Mouse (Mus musculus) stomach, postnatal 0 days (tissue): ENCODE data around the gene Ggt1. TPM values are rescaled to one million over a fixed set of nuclear protein-coding genes. Genes with fewer than 3 reads are reported as not detected.

Source experiments
- ATAC-seq: fragments of 200-750 bp; cut with Nextera tagmentation; 2 replicates; pipeline ENCODE4 v1.8.0; 2017; ENCODE audit not compliant: low FRiP score, low TSS enrichment
- DNase-seq: peaks from one replicate; pipeline ENCODE4 v3.0.0-alpha.2; 2016; ENCODE audit warnings: low spot score
- H3K27ac ChIP-seq: fragments of 300-500 bp; sonication (generic); replicated peaks from 2 replicates; pipeline ENCODE4 v1.5.1; 2014; ENCODE audit warnings: mild to moderate bottlenecking, control low read depth
- H3K27me3 ChIP-seq: fragments of 300-500 bp; sonication (generic); 2 replicates; pipeline ENCODE4 v1.6.1; 2014; ENCODE audit warnings: low read length; ENCODE audit not compliant: control insufficient read depth, insufficient read depth
- H3K36me3 ChIP-seq: fragments of 300-500 bp; sonication (generic); 2 replicates; pipeline ENCODE4 v1.6.1; 2014; ENCODE audit warnings: low read length, mixed read lengths; ENCODE audit not compliant: control insufficient read depth, insufficient read depth
- H3K4me1 ChIP-seq: fragments of 300-500 bp; sonication (generic); replicated peaks from 2 replicates; pipeline ENCODE4 v1.6.1; 2014; ENCODE audit warnings: antibody characterized with exemption; ENCODE audit not compliant: control insufficient read depth, insufficient read depth
- H3K4me2 ChIP-seq: fragments of 300-500 bp; sonication (generic); replicated peaks from 2 replicates; pipeline ENCODE4 v1.6.1; 2014; ENCODE audit warnings: low read depth, mild to moderate bottlenecking, control low read depth, moderate library complexity
- H3K4me3 ChIP-seq: fragments of 300-500 bp; sonication (generic); 2 replicates; pipeline ENCODE4 v1.5.1; 2014; ENCODE audit warnings: low read depth, low read length, control low read depth
- H3K9ac ChIP-seq: fragments of 300-500 bp; sonication (generic); 2 replicates; pipeline ENCODE4 v1.6.1; 2014; ENCODE audit warnings: mild to moderate bottlenecking, low read length, control low read depth, mixed read lengths
- H3K9me3 ChIP-seq: fragments of 300-500 bp; sonication (generic); 2 replicates; pipeline ENCODE4 v1.6.1; 2016; ENCODE audit warnings: low read length; ENCODE audit not compliant: control insufficient read depth
- CTCF ChIP-seq: IDR thresholded peaks from 2 replicates; pipeline ENCODE4 v1.5.1; 2016; ENCODE audit warnings: antibody characterized with exemption, low read depth, mild to moderate bottlenecking, moderate library complexity
- EP300 ChIP-seq: optimal IDR thresholded peaks from 2 replicates; pipeline ENCODE3; 2016; ENCODE audit warnings: antibody characterized with exemption
- WGBS: fragments of 180-500 bp; shearing (Covaris S2); extraction: QIAGEN DNeasy Blood & Tissue Kit; methylation state at CpG from one replicate; pipeline ENCODE4 v1.1.7; 2014; 5-methylcytosine and 5-hydroxymethylcytosine counted together
- polyA plus RNA-seq: library from polyadenylated mRNA; unstranded; fragments of >200 nt; fragmentation: Nextera tagmentation; extraction: Ambion mirVana; gene quantifications from 2 replicates; pipeline ENCODE4 v1.2.1, GENCODE M21; 2015

Ggt1 gene
- polyA plus RNA-seq, 1 experiment from 2014 or later, result 1.9 TPM

GRCm38 (mm10) chr10:75515216-75516037 lies 46.0 kb upstream of the Ggt1 start:
- ATAC-seq (no peak), DNase-seq (no peak)
- WGBS, result 74% methylated on average over 4 of the region's 4 CpGs
- peaks cover 11% of the 10 kb centered on the region for H3K36me3 ChIP-seq
- H3K27ac ChIP-seq, result no peak overlapping the region
- H3K4me2 ChIP-seq, result peak overlapping the region; percentile 90
- TF ChIP-seq EP300 (no peak), CTCF (no peak)
- H3K27me3 ChIP-seq, result no peaks in the 10 kb centered on the region
- no peaks in the 10 kb centered on the region for H3K9me3 ChIP-seq
- H3K4me1 ChIP-seq, result no peaks in the 10 kb centered on the region; the same call in 1 of the 2 replicates
- H3K9ac ChIP-seq, result peak overlapping the region; percentile 89; the same call in 1 of the 2 replicates
- no peak overlapping the region for H3K4me3 ChIP-seq

GRCm38 (mm10) chr10:75516038-75516723 lies 45.2 kb upstream of the Ggt1 start:
- H3K27me3 ChIP-seq, result no peaks in the 10 kb centered on the region
- H3K4me2 ChIP-seq, result peak overlapping the region; percentile 90
- peak overlapping the region; percentile 99 for H3K27ac ChIP-seq
- TF ChIP-seq CTCF, result no peak
- TF ChIP-seq EP300, result no peak
- WGBS, result 22% methylated on average over 8 of the region's 8 CpGs
- H3K4me1 ChIP-seq, result no peaks in the 10 kb centered on the region; the same call in 1 of the 2 replicates
- peak overlapping the region; percentile 85 for H3K4me3 ChIP-seq
- peak overlapping the region; percentile 89 for H3K9ac ChIP-seq
- DNase-seq, result no peak
- no peak for ATAC-seq
- peaks cover 9% of the 10 kb centered on the region for H3K36me3 ChIP-seq
- no peaks in the 10 kb centered on the region for H3K9me3 ChIP-seq

GRCm38 (mm10) chr10:75516724-75517072 lies 44.7 kb upstream of the Ggt1 start:
- TF ChIP-seq EP300, result no peak
- no peak for TF ChIP-seq CTCF
- under 1% methylated on average over 12 of the region's 12 CpGs for WGBS
- no peaks in the 10 kb centered on the region; the same call in 1 of the 2 replicates for H3K4me1 ChIP-seq
- no peak for ATAC-seq
- H3K27me3 ChIP-seq, result no peaks in the 10 kb centered on the region
- peak overlapping the region; percentile 89 for H3K9ac ChIP-seq
- H3K4me2 ChIP-seq, result peak overlapping the region; percentile 90
- H3K4me3 ChIP-seq, result peak overlapping the region; percentile 85
- no peaks in the 10 kb centered on the region for H3K9me3 ChIP-seq
- peaks cover 7% of the 10 kb centered on the region; the same call in 1 of the 2 replicates for H3K36me3 ChIP-seq
- DNase-seq, result no peak
- peak overlapping the region; percentile 99 for H3K27ac ChIP-seq

- Histone ChIP-seq H3K36me3 (0 out of 2 replicates have a peak, but pooled peaks cover 5% of the 10 kb centered on the region), H3K27me3 (no peaks in the 10 kb centered on the region), H3K4me3 (peak within 1 kb of the TSS; percentile 85), H3K9me3 (no peaks in the 10 kb centered on the region), H3K4me2 (peak within 1 kb of the TSS; percentile 90), H3K9ac (peak within 1 kb of the TSS; percentile 89), H3K4me1 (no peaks in the 10 kb centered on the region; the same call in 1 of the 2 replicates), H3K27ac (peak within 1 kb of the TSS; percentile 99)
- TF ChIP-seq EP300, result no peak
- TF ChIP-seq CTCF, result no peak
- DNase-seq, result peak; percentile 98
- peak; percentile 97 for ATAC-seq
- whole genome bisulfite sequencing, result under 1% methylated on average over 28 of the region's 52 CpGs
Observed at GRCm38 (mm10) chr10:75517073-75517757, 44.2 kb upstream of the Ggt1 start, which contains the start of gene Snrpd3. TSS of gene Snrpd3 (plus strand) at chr10:75517551.

GRCm38 (mm10) chr10:75517758-75518143 lies 43.7 kb upstream of the Ggt1 start, which contains the start of gene Gucd1:
TSS of gene Gucd1 (minus strand) at chr10:75517972.
- Histone ChIP-seq H3K27me3 (no peaks in the 10 kb centered on the region), H3K9me3 (no peaks in the 10 kb centered on the region), H3K4me3 (peak within 1 kb of the TSS; percentile 85), H3K9ac (peak within 1 kb of the TSS; percentile 89), H3K4me2 (peak within 1 kb of the TSS; percentile 90), H3K27ac (peak within 1 kb of the TSS; percentile 99), H3K4me1 (no peaks in the 10 kb centered on the region; the same call in 1 of the 2 replicates), H3K36me3 (peaks cover 5% of the 10 kb centered on the region; the same call in 1 of the 2 replicates)
- DNase-seq (peak; percentile 97), ATAC-seq (peak; percentile 93)
- under 1% methylated on average over 20 of the region's 20 CpGs for WGBS
- peak; percentile 86 for TF ChIP-seq EP300
- TF ChIP-seq CTCF, result no peak
